In genomic region chr12:32820688-32821503, GRCm38 (mm10) we compare ENCODE assay signal across 8 mouse cellular contexts. TPM values are rescaled to one million over a fixed set of nuclear protein-coding genes. Genes with fewer than 3 reads are reported as not detected.
A peak's percentile ranks its signal among the peaks of the same experiment; 100 is the strongest.
DNase-seq lines count a peak whose midpoint lies in the region; ATAC-seq and TF ChIP-seq lines count a peak whose summit lies in the region.

No protein-coding gene starts in this region.

- H3K4me1 ChIP-seq in hindbrain, embryonic 12.5 days = peaks cover 10% of the 10 kb centered on the region; the same call in 1 of the 2 replicates

- in situ Hi-C loops in Patski (cut with MboI; ENCODE audit: low pct_unique_long_range_greater_than_20kb) = no loop called here

- peak overlapping the region; percentile 96 for H3K27ac ChIP-seq in hindbrain, embryonic 12.5 days

- no peak for TF ChIP-seq CTCF in Patski (IDR thresholded peaks at IDR 0.05)

- H3K9me3 ChIP-seq in hindbrain, embryonic 12.5 days (replicated peaks) = no peaks in the 10 kb centered on the region

- peak; percentile 64 for ATAC-seq in Patski
- ATAC-seq in hindbrain, embryonic 12.5 days (ENCODE audit: low FRiP score) = peak; percentile 83

- 0 out of 2 replicates have a peak, but pooled peaks cover 2% of the 10 kb centered on the region for H3K36me3 ChIP-seq in hindbrain, embryonic 12.5 days

- H3K27me3 ChIP-seq in Patski = no peaks in the 10 kb centered on the region
- H3K27me3 ChIP-seq in hindbrain, embryonic 12.5 days = no peaks in the 10 kb centered on the region

- CTCF ChIA-PET in Patski (lab: Charles Lee) = interaction anchor here (0.6 to 0.9 kb wide), 2 partner anchors 8 to 113 kb away, joined by 3 read pairs; no protein-coding TSS in a partner anchor

- 4% methylated on average over 29 of the region's 49 CpGs for WGBS in hindbrain, embryonic 12.5 days

- peak overlapping the region; percentile 78 for H3K4me3 ChIP-seq in hindbrain, embryonic 12.5 days

- POLR2A ChIA-PET in Patski (lab: Charles Lee) = interaction anchor here (0.6 to 1.3 kb wide), 2 partner anchors 17 to 181 kb away, joined by 3 read pairs; no protein-coding TSS in a partner anchor

- no peak for DNase-seq in Patski (ENCODE audit: low read depth, low spot score)
- peak; percentile 91 for DNase-seq in cerebellum, adult 9-11 months
- DNase-seq in frontal cortex, adult 2 months (ENCODE audit: extremely low spot score in 1 of 2, low spot score in 1 of 2) = peak; percentile 16 to 57
- peak; percentile 49 to 59 for DNase-seq in layer of hippocampus, postnatal 36 days
- peak; percentile 62 for DNase-seq in lung, postnatal 25 days (ENCODE audit: low spot score)
- peak; percentile 68 to 72 for DNase-seq in right cerebral cortex, postnatal 10 days (ENCODE audit: low spot score in 2 of 2)
- peak; percentile 56 for DNase-seq in urinary bladder, postnatal 25 days (ENCODE audit: low spot score)

- H3K9ac ChIP-seq in hindbrain, embryonic 12.5 days = peak overlapping the region; percentile 88

- H3K4me2 ChIP-seq in hindbrain, embryonic 12.5 days (replicated peaks) = peak overlapping the region; percentile 75

RNA-seq across cellular contexts. Expression of gene Nampt, which starts 1.6 kb away (rescaled TPM):
- 76.5 TPM for polyA plus RNA-seq in Patski (2021)
- 30.5 and 35.7 TPM in 2 replicates for polyA plus RNA-seq in frontal cortex, adult 2 months (2012; rRNA removed)
- polyA plus RNA-seq in hindbrain, embryonic 12.5 days (2016; fragmentation: Nextera tagmentation; extraction: Ambion mirVana) = 27.1 and 28.7 TPM in 2 replicates
- 10 to 100 TPM; 42.4 to 47.1 TPM for total RNA-seq in layer of hippocampus, postnatal 36 days (2021)
